Comparison of ENCODE assay signal across 8 mouse cellular contexts in the genomic region with DNA sequence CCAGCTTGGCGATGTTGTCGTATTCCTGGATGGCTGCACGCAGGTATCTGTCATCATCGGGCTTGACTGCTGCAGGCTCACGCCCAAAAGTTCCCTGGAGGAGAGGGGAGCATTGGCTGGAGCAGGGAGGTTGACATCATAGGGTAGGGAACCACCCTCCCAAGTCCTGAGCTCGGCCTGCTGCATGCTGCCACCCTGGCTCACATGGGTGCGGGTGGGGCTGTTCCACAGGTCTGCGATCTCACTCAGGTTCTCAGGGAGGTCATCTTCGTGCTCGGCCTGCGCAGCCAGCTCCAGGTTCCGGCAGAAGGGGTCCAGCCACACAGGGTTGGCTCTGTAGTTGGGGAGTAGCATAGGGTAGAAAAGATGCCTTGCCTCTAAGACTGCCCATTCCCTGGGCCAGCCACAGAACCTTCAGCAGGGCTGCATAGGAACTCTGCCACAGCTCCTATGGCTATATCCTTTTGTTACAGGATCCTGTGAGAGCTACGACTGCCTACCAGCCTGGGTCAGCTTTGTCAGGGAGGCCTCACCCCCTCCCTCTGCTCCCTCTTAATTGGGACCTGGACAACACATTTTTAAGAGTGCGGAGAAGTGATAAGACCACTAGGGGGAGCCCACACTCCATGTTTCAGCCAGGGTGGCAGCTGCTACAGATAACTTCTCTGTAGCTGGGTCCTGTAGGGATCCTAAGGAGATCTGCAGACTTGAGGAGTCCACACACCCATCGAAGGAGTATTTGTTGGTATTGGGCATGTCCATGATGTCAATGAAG. TPM values are rescaled to one million over a fixed set of nuclear protein-coding genes. Genes with fewer than 3 reads are reported as not detected.
DNase-seq lines count a peak whose midpoint lies in the region; ATAC-seq and TF ChIP-seq lines count a peak whose summit lies in the region.

No protein-coding gene starts in this region.

- H3K36me3 ChIP-seq in intestine, embryonic 14.5 days (ENCODE audit: control insufficient read depth, insufficient read depth, low read length) = peaks cover 20% of the 10 kb centered on the region
- peaks cover 34% of the 10 kb centered on the region for H3K36me3 ChIP-seq in limb, embryonic 14.5 days (ENCODE audit: control insufficient read depth, insufficient read depth, low read length)
- H3K36me3 ChIP-seq in midbrain, postnatal 0 days (ENCODE audit: insufficient read depth, low read length) = peaks cover 33% of the 10 kb centered on the region

- no peak overlapping the region for H3K4me3 ChIP-seq in intestine, embryonic 14.5 days (ENCODE audit: low read depth, low read length)
- H3K4me3 ChIP-seq in limb, embryonic 14.5 days (replicated peaks; ENCODE audit: low read length) = no peak overlapping the region
- no peak overlapping the region for H3K4me3 ChIP-seq in midbrain, postnatal 0 days (ENCODE audit: low read depth, low read length)

- no peak overlapping the region for H3K9ac ChIP-seq in intestine, embryonic 14.5 days (ENCODE audit: low read length)
- H3K9ac ChIP-seq in limb, embryonic 14.5 days (ENCODE audit: low read depth, low read length, severe bottlenecking) = no peak overlapping the region
- H3K9ac ChIP-seq in midbrain, postnatal 0 days (replicated peaks; ENCODE audit: low read length, poor library complexity, severe bottlenecking) = no peak overlapping the region

- peak; percentile 61 for ATAC-seq in intestine, embryonic 14.5 days (replicated peaks; ENCODE audit: low FRiP score, low TSS enrichment, low read depth)
- ATAC-seq in limb, embryonic 14.5 days (ENCODE audit: low FRiP score, low read depth) = peak; percentile 79
- ATAC-seq in midbrain, postnatal 0 days (ENCODE audit: low FRiP score) = peak; percentile 75

- H3K4me1 ChIP-seq in intestine, embryonic 14.5 days (replicated peaks; ENCODE audit: control insufficient read depth, insufficient read depth, low read length) = no peaks in the 10 kb centered on the region; the same call in 1 of the 2 replicates
- no peaks in the 10 kb centered on the region for H3K4me1 ChIP-seq in limb, embryonic 14.5 days (ENCODE audit: control insufficient read depth, insufficient read depth, low read length)
- no peaks in the 10 kb centered on the region for H3K4me1 ChIP-seq in midbrain, postnatal 0 days (ENCODE audit: insufficient read depth, low read length)

- no peaks in the 10 kb centered on the region for H3K9me3 ChIP-seq in intestine, embryonic 14.5 days (ENCODE audit: control insufficient read depth, low read length)
- H3K9me3 ChIP-seq in limb, embryonic 14.5 days (ENCODE audit: control insufficient read depth, low read length) = no peaks in the 10 kb centered on the region
- no peaks in the 10 kb centered on the region for H3K9me3 ChIP-seq in midbrain, postnatal 0 days (ENCODE audit: low read length)

- H3K27ac ChIP-seq in intestine, embryonic 14.5 days (ENCODE audit: low read depth) = no peak overlapping the region
- no peak overlapping the region for H3K27ac ChIP-seq in limb, embryonic 14.5 days (replicated peaks; ENCODE audit: low read depth, low read length)
- no peak overlapping the region for H3K27ac ChIP-seq in midbrain, postnatal 0 days (ENCODE audit: low read depth, low read length)

- TF ChIP-seq POLR2A in limb, embryonic 14.5 days (IDR thresholded peaks at IDR 0.05; ENCODE audit: borderline replicate concordance, extremely low read depth, insufficient read depth, insufficient read length) = no peak

- peak; percentile 42 for DNase-seq in 3134 (ENCODE audit: extremely low read depth, insufficient read length, low spot score)
- peak; percentile 69 to 91 for DNase-seq in adrenal gland, adult (ENCODE audit: inconsistent age in 2 of 2, low spot score in 1 of 2)
- DNase-seq in embryo, embryonic 10 days (ENCODE audit: low spot score) = peak; percentile 87
- peak; percentile 40 for DNase-seq in gastrocnemius, postnatal 25 days
- peak; percentile 88 for DNase-seq in intestine, embryonic 14.5 days (ENCODE audit: low spot score)
- DNase-seq in limb, embryonic 14.5 days (ENCODE audit: low spot score) = peak; percentile 89
- DNase-seq in midbrain, postnatal 0 days (ENCODE audit: low spot score) = peak; percentile 94
- DNase-seq in spleen, postnatal 10 days (ENCODE audit: low spot score in 2 of 2) = peak; percentile 54 to 78

- H3K27me3 ChIP-seq in intestine, embryonic 14.5 days (replicated peaks; ENCODE audit: control insufficient read depth, insufficient read depth, low read length) = no peaks in the 10 kb centered on the region
- no peaks in the 10 kb centered on the region for H3K27me3 ChIP-seq in limb, embryonic 14.5 days (ENCODE audit: control insufficient read depth, insufficient read depth, low read length)
- no peaks in the 10 kb centered on the region for H3K27me3 ChIP-seq in midbrain, postnatal 0 days (ENCODE audit: insufficient read depth, low read length)

- peak; percentile 95 for TF ChIP-seq CTCF in midbrain, postnatal 0 days (IDR thresholded peaks at IDR 0.05)

- no peak overlapping the region for H3K4me2 ChIP-seq in intestine, embryonic 14.5 days (ENCODE audit: low read length)
- H3K4me2 ChIP-seq in limb, embryonic 14.5 days (replicated peaks; ENCODE audit: low read depth, low read length, severe bottlenecking) = no peak overlapping the region
- H3K4me2 ChIP-seq in midbrain, postnatal 0 days (ENCODE audit: low read depth, low read length, poor library complexity, severe bottlenecking) = no peak overlapping the region

- 66% methylated on average over 15 of the region's 15 CpGs for WGBS in intestine, embryonic 14.5 days
- WGBS in limb, embryonic 14.5 days = 62% methylated on average over 15 of the region's 15 CpGs
- 66% methylated on average over 15 of the region's 15 CpGs for WGBS in midbrain, postnatal 0 days

RNA-seq across cellular contexts. Expression of gene Psap, which starts 27.6 kb away (rescaled TPM):
- 100 to 1,000 TPM; 590 to 608 TPM for total RNA-seq in gastrocnemius, postnatal 25 days (2021)
- 104 and 124 TPM in 2 replicates for polyA plus RNA-seq in intestine, embryonic 14.5 days (2014; fragmentation: Nextera tagmentation; extraction: Ambion mirVana)
- 648 and 665 TPM in 2 replicates for polyA plus RNA-seq in limb, embryonic 14.5 days (2012; rRNA removed)
- polyA plus RNA-seq in limb, embryonic 14.5 days (2014; fragmentation: Nextera tagmentation; extraction: Ambion mirVana) = 121 and 125 TPM in 2 replicates
- 714 and 811 TPM in 2 replicates for total RNA-seq in midbrain, postnatal 0 days (2014; rRNA removed)
- polyA plus RNA-seq in midbrain, postnatal 0 days (2015; fragmentation: Nextera tagmentation; extraction: Ambion mirVana) = 272 and 300 TPM in 2 replicates

RNA-seq across cellular contexts. Expression of gene Vsir, which starts 41.6 kb away (rescaled TPM):
- total RNA-seq in gastrocnemius, postnatal 25 days (2021) = 1 to 10 TPM; 7.0 to 7.4 TPM
- 6.0 and 6.1 TPM in 2 replicates for polyA plus RNA-seq in intestine, embryonic 14.5 days (2014; fragmentation: Nextera tagmentation; extraction: Ambion mirVana)
- 9.4 and 11.5 TPM in 2 replicates for polyA plus RNA-seq in limb, embryonic 14.5 days (2012; rRNA removed)
- polyA plus RNA-seq in limb, embryonic 14.5 days (2014; fragmentation: Nextera tagmentation; extraction: Ambion mirVana) = 4.0 and 5.0 TPM in 2 replicates
- 5.9 and 15.8 TPM in 2 replicates for total RNA-seq in midbrain, postnatal 0 days (2014; rRNA removed)
- 3.4 and 3.7 TPM in 2 replicates for polyA plus RNA-seq in midbrain, postnatal 0 days (2015; fragmentation: Nextera tagmentation; extraction: Ambion mirVana)

Comparison
In these comparisons a context has a peak if more than half of its experiments do, and no peak if none do; other contexts are left out.
1. DNase-seq: peak in every context shown above with its lines; median percentile 94 in midbrain, postnatal 0 days; 89 in limb, embryonic 14.5 days; 88 in intestine, embryonic 14.5 days; 87 in embryo, embryonic 10 days; 80 in adrenal gland, adult; 66 in spleen, postnatal 10 days; 42 in 3134; 40 in gastrocnemius, postnatal 25 days.